Mouse (Mus musculus): Measurements from ENCODE around the gene Cib3.

The Cib3 gene

GRCm38 (mm10) chr8:72212751-72213150, at the start of gene Cib3:
TSS of gene Cib3 (minus strand) at chr8:72212837.
- no peak for DNase-seq (ENCODE audit: low spot score in 2 of 2)

DNA sequence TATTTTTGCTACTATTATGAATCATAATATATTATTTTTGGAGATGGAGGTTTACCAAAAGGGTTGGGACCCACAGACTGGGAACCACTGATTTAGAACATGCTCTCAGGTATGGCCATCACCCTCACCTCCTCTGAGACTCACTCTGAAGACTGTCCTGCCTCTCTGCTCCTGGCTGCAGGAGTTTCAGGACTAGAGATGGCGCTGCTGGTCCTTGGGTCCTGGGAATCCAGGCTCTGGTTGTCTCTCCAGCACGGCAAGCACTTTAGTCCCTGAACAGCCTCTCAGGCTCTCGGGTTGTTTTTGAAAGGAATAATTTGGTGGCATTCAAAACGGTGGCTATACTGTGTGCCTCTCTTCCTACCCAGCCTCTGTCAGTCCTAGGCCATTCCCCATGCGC, 49.2 kb upstream of the Cib3 start:
- no peak for DNase-seq (ENCODE audit: low spot score in 2 of 2)

GRCm38 (mm10) chr8:72261431-72261830, 48.8 kb upstream of the Cib3 start:
- no peak for DNase-seq (ENCODE audit: low spot score in 2 of 2)

DNA sequence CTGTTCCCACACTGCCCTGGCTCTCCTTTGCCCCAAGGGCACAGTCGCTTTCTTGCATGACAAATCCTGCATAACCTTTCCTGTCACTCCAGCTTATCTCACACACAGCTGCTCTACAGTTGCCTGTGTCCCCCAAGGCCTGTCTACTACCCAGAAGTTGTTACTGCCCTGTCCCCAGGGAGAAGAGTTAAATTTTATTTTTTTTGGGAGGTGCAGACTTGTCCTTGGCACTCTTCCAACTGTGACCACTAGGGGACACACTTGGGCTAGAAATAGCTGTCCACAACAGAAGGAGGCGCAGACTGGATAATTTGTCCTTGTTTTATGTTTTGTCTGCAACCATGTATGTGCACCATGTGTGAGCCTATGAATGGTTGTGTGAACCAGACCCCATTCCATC, 48.4 kb upstream of the Cib3 start:
- peak; percentile 74 to 87 for DNase-seq (ENCODE audit: low spot score in 2 of 2)

DNA sequence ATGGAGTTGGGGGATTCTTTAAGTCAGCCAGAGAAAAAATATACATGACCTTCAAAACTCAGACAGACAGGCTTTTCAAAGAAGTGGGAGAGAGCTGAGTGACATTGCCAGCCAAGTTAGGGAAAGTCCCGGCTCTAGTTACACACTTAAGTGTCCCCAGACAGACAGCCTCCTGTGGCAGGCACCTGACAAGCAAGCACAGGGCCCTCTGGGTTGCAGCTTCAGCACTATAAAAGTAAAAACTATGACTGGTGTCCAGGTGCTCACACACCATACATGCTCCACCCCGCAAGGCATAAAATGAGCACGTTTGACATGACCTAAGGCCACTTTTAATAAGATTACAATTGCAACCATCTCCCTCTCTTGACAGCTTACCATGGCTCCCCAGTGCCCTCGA, 47.9 kb upstream of the Cib3 start:
- DNase-seq (ENCODE audit: low spot score in 2 of 2) = no peak

DNA sequence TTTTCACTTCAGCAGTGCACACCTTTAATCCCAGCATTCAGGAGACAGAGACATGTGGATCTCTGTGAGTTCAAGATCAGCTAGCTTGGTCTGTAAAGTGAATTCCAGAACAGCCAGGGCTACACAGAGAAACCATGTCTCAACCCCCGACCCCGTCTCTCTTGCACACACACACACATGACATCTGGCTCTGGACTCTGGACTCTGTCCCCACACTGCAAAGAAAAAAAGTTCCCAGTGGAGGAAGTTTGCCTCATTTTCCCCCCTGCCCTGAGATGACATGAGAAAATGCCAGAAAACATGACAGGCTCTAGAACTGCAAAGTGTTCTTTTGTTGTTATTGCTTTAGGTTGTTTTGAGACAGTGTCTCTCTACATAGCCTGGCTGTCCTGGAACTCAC, 47.2 kb upstream of the Cib3 start:
- DNase-seq (ENCODE audit: low spot score in 2 of 2) = no peak

DNA sequence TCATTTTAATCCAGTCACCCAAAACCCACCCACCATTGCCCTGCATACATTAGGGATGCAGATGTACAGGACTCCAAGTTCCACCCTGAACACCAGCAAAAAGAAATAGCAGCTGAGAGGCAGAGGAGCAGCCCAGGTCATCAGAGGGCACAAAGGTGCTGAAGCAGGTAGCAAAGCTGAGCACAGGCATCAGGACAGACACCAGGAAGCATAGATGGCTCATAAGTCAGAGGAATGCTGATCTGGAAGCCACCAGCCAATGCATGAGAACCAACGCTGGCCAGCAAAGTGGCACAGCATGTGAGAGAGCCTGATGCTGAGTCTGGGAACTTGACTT, 45.2 kb upstream of the Cib3 start:
- no peak for DNase-seq (ENCODE audit: low spot score in 2 of 2)

DNA sequence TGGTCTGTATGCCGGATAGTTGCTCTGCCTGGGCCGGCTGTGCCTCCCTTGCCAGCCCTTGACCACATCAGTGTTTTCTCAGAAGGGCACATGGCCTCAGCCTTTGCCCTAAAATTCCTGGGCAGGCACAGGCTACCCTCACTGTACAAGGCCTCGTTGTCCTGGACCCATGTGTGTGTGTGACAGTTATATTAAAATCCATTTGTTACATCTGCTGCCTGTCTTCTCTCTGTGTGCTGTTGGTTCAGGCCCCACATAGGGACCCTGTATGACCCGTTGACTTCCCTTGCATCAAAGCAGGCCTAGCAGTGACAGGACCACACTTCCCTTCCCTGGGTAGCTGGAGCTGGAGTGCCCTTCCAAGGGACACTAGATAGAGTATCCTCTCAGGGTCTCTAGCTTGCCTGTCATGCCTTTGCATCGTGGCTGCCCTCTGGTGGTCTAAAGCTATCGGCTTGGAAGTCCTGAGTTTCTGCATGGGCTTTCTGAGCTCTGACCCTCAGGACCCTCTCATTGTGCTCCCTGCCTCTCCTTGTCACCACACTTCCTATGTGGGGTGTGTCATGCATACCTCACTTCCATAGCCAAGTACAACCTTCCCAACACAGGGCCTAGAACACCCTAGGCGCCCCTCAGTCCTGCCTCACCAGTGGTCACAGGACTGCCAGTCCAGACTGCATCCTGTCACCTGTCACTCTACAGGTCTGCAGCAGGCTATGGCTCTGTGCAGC, 44.7 kb upstream of the Cib3 start:
- DNase-seq (ENCODE audit: low spot score in 2 of 2) = peak; percentile 51 to 77

DNA sequence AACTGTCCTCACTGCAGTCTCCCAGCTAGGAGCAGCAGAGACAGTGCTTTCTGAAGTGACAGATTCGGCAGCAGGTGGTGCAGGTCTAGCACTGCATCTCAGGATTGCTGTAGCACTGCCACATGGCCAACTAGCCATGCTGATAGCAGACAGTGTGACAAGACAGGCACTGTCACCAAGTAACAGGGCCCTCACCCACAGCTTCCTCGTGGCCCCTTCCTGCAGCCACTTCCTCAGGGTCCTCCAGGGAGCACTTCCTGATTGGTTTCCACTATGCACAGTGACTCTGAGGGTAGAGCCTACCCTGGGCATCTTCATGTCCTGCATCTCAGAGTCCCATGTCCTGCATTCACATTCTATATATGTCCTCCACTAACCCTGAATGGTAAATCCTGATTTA, 32.0 kb upstream of the Cib3 start:
- DNase-seq (ENCODE audit: low spot score in 2 of 2) = no peak

DNA sequence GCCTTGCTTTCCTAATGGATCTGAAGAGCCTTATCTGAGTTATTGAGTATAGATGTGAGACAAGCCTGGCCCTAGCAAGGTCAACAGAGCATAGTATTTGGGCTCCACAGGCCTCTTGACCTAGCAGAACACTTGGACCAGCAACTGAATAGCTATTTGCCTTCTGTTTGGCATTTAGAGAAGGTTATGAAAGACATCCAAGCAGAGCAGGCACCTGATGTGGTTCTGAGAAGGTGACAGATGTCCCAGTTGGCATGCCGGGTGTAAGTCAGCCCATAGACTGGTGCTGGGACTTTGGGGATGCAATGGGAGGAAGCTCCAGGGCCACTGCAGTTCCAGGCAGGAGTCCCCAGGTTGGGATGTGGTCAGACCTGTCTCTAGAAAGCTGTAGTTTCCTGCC, 29.6 kb upstream of the Cib3 start:
- no peak for DNase-seq (ENCODE audit: low spot score in 2 of 2)

DNA sequence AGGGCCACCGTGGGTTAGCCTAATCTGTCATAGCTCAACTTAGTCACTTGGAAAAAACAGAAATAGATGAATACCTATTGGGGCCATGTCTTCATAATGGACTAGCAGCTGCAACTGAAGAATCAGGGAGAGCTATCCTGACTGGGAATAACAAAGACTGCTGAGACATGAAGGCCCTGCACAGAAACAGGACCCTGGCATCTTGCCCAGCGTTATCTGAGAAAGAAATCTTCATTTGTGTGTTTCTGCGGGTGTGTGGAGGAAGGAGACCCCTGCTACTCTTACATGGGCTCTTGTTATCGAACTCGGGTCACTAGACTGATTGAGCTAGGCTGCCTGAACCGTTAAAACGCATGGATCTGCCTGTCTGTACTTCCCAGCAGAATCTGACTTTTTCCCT, 28.3 kb upstream of the Cib3 start:
- DNase-seq (ENCODE audit: low spot score in 2 of 2) = no peak

- DNase-seq (ENCODE audit: low spot score in 2 of 2) = no peak
Observed at GRCm38 (mm10) chr8:72240403-72240763, 27.7 kb upstream of the Cib3 start.

GRCm38 (mm10) chr8:72239499-72240402, 27.1 kb upstream of the Cib3 start, which contains the start of gene Ap1m1:
TSS of gene Ap1m1 (plus strand) at chr8:72240018.
- peak; percentile 97 to 98 for DNase-seq (ENCODE audit: low spot score in 2 of 2)

GRCm38 (mm10) chr8:72222656-72223055, 10.0 kb upstream of the Cib3 start:
- DNase-seq (ENCODE audit: low spot score in 2 of 2) = no peak

- no peak for DNase-seq (ENCODE audit: low spot score in 2 of 2)
Observed at GRCm38 (mm10) chr8:72220758-72221157, 8.1 kb upstream of the Cib3 start.

DNA sequence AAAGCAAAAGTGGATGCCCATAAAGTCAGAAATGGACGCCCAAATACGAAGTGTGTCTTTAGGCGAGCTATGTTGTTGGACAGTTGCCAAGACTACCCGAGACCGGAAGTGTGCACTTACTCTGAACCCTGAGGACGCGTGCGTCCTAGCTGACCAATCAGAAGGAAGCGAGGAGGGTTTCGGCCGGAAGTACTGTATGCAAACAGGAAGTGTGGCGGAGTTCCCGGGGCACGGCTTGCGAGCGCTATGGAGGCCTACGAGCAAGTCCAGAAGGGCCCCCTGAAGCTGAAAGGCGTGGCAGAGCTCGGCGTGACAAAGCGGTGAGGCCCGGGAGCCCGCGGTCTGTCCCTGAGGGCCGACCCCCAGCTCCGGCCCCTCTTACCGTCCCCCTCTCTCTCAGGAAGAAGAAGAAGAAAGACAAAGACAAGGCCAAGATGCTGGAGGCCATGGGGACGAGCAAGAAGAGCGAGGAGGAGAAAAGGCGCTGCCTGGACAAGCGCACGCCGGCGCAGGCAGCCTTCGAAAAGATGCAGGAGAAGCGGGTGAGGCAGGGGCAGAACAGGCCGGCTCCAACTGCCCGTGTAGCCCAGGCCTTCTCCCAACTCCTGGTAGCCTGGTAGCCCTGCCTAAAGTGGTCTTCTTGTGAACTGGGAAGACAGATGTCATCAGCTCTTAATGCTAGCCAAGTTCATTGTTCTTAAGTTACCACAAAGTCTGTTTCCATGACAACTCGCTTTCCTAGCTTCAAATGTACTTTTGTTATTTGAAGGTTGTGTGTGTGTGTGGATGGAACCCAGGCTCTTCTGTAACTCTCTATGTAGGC, 7.1 kb upstream of the Cib3 start, which contains the start of gene Fam32a:
TSS of gene Fam32a (plus strand) at position 190 of the 823 bp plus-strand sequence.
- peak; percentile 87 to 90 for DNase-seq (ENCODE audit: low spot score in 2 of 2)

DNA sequence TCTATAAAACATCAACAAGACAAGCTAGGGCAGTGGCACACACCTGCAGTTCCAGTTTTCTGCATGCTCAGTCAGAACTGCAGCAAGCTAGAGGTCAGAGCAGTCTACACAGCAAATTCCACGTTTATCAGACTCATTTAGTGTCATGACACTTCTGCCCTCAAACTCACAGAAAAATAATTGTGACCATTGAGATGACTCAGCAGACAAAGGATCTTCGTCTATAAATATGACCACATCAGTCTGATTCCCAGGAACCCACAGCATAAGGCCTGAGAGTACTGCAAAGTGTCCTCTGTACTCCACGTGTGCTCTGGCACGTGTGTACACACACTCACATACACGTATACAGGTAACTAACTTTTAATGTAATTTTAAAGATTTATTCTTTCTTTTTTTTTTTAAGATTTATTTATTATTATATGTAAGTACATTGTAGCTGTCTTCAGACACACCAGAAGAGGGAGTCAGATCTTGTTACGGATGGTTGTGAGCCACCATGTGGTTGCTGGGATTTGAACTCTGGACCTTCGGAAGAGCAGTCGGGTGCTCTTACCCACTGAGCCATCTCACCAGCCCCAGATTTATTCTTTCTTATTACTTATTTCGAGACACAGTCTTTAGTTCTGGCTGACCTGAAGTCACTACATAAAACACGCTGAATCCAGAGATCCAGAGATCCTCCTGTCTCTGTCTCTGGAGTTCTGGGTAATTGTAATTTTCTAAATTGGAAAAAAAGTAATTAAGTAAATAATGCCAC, 6.3 kb upstream of the Cib3 start:
- DNase-seq (ENCODE audit: low spot score in 2 of 2) = no peak

GRCm38 (mm10) chr8:72215871-72216270, 3.2 kb upstream of the Cib3 start:
- DNase-seq (ENCODE audit: low spot score in 2 of 2) = no peak

- peak in 1 of 2 experiments; percentile 46 for DNase-seq (ENCODE audit: low spot score in 2 of 2)
Observed at GRCm38 (mm10) chr8:72215060-72215459, 2.4 kb upstream of the Cib3 start.

DNA sequence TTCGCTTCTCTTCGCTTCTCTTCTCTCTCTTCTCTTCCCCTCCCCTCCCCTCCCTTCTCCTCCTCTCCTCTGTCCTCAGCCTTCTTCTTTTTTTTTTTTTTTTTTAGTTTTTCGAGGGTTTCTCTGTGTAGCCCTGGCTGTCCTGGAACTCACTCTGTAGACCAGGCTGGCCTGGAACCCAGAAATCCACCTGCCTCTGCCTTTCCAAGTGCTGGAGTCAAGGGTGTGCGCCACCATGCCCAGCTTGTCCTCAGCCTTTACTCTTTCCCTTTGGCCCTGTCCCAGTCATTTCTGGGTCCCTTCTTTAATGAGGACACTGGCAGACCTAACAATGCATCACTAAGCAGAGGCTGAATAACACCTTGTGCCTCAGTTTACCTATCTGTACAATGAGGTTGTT, 899 bp upstream of the Cib3 start, which contains the start of gene Gm11034:
TSS of gene Gm11034 (minus strand) at position 101 of the 400 bp plus-strand sequence.
- DNase-seq (ENCODE audit: low spot score in 2 of 2) = no peak

GRCm38 (mm10) chr8:72211846-72212245, 791 bp downstream of the Cib3 start:
- no peak for DNase-seq (ENCODE audit: low spot score in 2 of 2)

Measured in spleen, postnatal 4 days (tissue).